In genomic region chr9:115340212-115340815, GRCm38 (mm10) we compare ENCODE assay signal across 12 mouse cellular contexts. TPM values are rescaled to one million over a fixed set of nuclear protein-coding genes. Genes with fewer than 3 reads are reported as not detected.
DNase-seq lines count a peak whose midpoint lies in the region; ATAC-seq lines count a peak whose summit lies in the region.
"Had no signal": no experiment of that assay in that cellular context is flagged by ENCODE, and none has a peak within 500 bp of the region (broad histone marks: within the 10 kb centered on the region; RNA-seq: fewer than 3 reads in every experiment).

No protein-coding gene starts in this region.

- no peaks in the 10 kb centered on the region for H3K9me3 ChIP-seq in hindbrain, embryonic 13.5 days
- no peaks in the 10 kb centered on the region for H3K9me3 ChIP-seq in hindbrain, embryonic 16.5 days (ENCODE audit: control insufficient read depth, low read length)
- H3K9me3 ChIP-seq in midbrain, embryonic 16.5 days (replicated peaks; ENCODE audit: control insufficient read depth, low read length, poor library complexity, severe bottlenecking), result no peaks in the 10 kb centered on the region
- no peaks in the 10 kb centered on the region for H3K9me3 ChIP-seq in midbrain, embryonic 13.5 days
- no peaks in the 10 kb centered on the region for H3K9me3 ChIP-seq in neural tube, embryonic 14.5 days (ENCODE audit: control insufficient read depth, low read length)
- H3K9me3 ChIP-seq: embryonic facial prominence, embryonic 12.5 days; liver, embryonic 15.5 days had no signal

- H3K4me3 ChIP-seq in hindbrain, embryonic 13.5 days, result no peak overlapping the region
- no peak overlapping the region for H3K4me3 ChIP-seq in hindbrain, embryonic 16.5 days (ENCODE audit: low read length)
- H3K4me3 ChIP-seq in midbrain, embryonic 16.5 days (ENCODE audit: low read depth, low read length), result no peak overlapping the region
- no peak overlapping the region for H3K4me3 ChIP-seq in midbrain, embryonic 13.5 days (replicated peaks)
- no peak overlapping the region for H3K4me3 ChIP-seq in neural tube, embryonic 14.5 days (ENCODE audit: low read depth, low read length)
- H3K4me3 ChIP-seq: embryonic facial prominence, embryonic 12.5 days; liver, embryonic 15.5 days; myocyte had no signal

- no peaks in the 10 kb centered on the region for H3K27me3 ChIP-seq in hindbrain, embryonic 13.5 days
- H3K27me3 ChIP-seq in hindbrain, embryonic 16.5 days (replicated peaks; ENCODE audit: control insufficient read depth, insufficient read depth, low read length), result no peaks in the 10 kb centered on the region
- no peaks in the 10 kb centered on the region for H3K27me3 ChIP-seq in midbrain, embryonic 16.5 days (ENCODE audit: control insufficient read depth, insufficient read depth, low read depth, low read length)
- no peaks in the 10 kb centered on the region for H3K27me3 ChIP-seq in midbrain, embryonic 13.5 days
- no peaks in the 10 kb centered on the region for H3K27me3 ChIP-seq in neural tube, embryonic 14.5 days (ENCODE audit: control insufficient read depth, insufficient read depth, low read length)
- H3K27me3 ChIP-seq: embryonic facial prominence, embryonic 12.5 days; liver, embryonic 15.5 days had no signal

- peaks cover 18% of the 10 kb centered on the region for H3K4me1 ChIP-seq in hindbrain, embryonic 13.5 days (replicated peaks)
- H3K4me1 ChIP-seq in hindbrain, embryonic 16.5 days (ENCODE audit: control insufficient read depth, insufficient read depth, low read depth, low read length), result peaks cover 3% of the 10 kb centered on the region
- H3K4me1 ChIP-seq in midbrain, embryonic 16.5 days (ENCODE audit: control insufficient read depth, insufficient read depth, low read length), result peaks cover 4% of the 10 kb centered on the region; the same call in 1 of the 2 replicates
- H3K4me1 ChIP-seq in midbrain, embryonic 13.5 days (replicated peaks), result peaks cover 15% of the 10 kb centered on the region
- H3K4me1 ChIP-seq in neural tube, embryonic 14.5 days (ENCODE audit: control insufficient read depth, insufficient read depth, low read length), result peaks cover 8% of the 10 kb centered on the region; the same call in 1 of the 2 replicates
- H3K4me1 ChIP-seq: liver, embryonic 15.5 days had no signal

- no peaks in the 10 kb centered on the region for H3K36me3 ChIP-seq in hindbrain, embryonic 13.5 days
- H3K36me3 ChIP-seq in hindbrain, embryonic 16.5 days (ENCODE audit: control insufficient read depth, insufficient read depth, low read length), result no peaks in the 10 kb centered on the region
- no peaks in the 10 kb centered on the region for H3K36me3 ChIP-seq in midbrain, embryonic 16.5 days (ENCODE audit: control insufficient read depth, insufficient read depth, low read length)
- H3K36me3 ChIP-seq in midbrain, embryonic 13.5 days, result no peaks in the 10 kb centered on the region
- H3K36me3 ChIP-seq in neural tube, embryonic 14.5 days (ENCODE audit: control insufficient read depth, insufficient read depth, low read length), result no peaks in the 10 kb centered on the region
- H3K36me3 ChIP-seq: embryonic facial prominence, embryonic 12.5 days; liver, embryonic 15.5 days had no signal

- peak overlapping the region; percentile 58 for H3K27ac ChIP-seq in hindbrain, embryonic 13.5 days
- H3K27ac ChIP-seq in hindbrain, embryonic 16.5 days (ENCODE audit: low read depth, low read length), result no peak overlapping the region
- H3K27ac ChIP-seq in midbrain, embryonic 16.5 days (ENCODE audit: low read length), result peak overlapping the region; percentile 15; the same call in 1 of the 2 replicates
- no peak overlapping the region; the same call in 1 of the 2 replicates for H3K27ac ChIP-seq in midbrain, embryonic 13.5 days
- 0 out of 2 replicates have a peak overlapping the region, but pooled peaks have one; percentile 2 for H3K27ac ChIP-seq in neural tube, embryonic 14.5 days (ENCODE audit: low read depth, low read length)
- H3K27ac ChIP-seq: embryonic facial prominence, embryonic 12.5 days; liver, embryonic 15.5 days had no signal

- peak; percentile 29 for DNase-seq in kidney, adult 18-20 months
- no peak for DNase-seq in spleen, postnatal 4 days (ENCODE audit: low spot score in 2 of 2)
- DNase-seq: gastrocnemius, postnatal 14 days; thymus, adult 2 months had no signal

- 40% methylated on average over 12 of the region's 12 CpGs for WGBS in hindbrain, embryonic 13.5 days
- WGBS in hindbrain, embryonic 16.5 days, result 33% methylated on average over 12 of the region's 12 CpGs
- WGBS in midbrain, embryonic 16.5 days, result 37% methylated on average over 12 of the region's 12 CpGs
- WGBS in midbrain, embryonic 13.5 days, result 49% methylated on average over 12 of the region's 12 CpGs
- WGBS in neural tube, embryonic 14.5 days, result 38% methylated on average over 12 of the region's 12 CpGs

- no peak overlapping the region for H3K4me2 ChIP-seq in hindbrain, embryonic 13.5 days
- H3K4me2 ChIP-seq in hindbrain, embryonic 16.5 days (ENCODE audit: low read length), result no peak overlapping the region
- H3K4me2 ChIP-seq in midbrain, embryonic 16.5 days (ENCODE audit: low read length), result no peak overlapping the region
- no peak overlapping the region for H3K4me2 ChIP-seq in midbrain, embryonic 13.5 days (replicated peaks)
- H3K4me2 ChIP-seq in neural tube, embryonic 14.5 days (ENCODE audit: low read depth, low read length), result no peak overlapping the region
- H3K4me2 ChIP-seq: embryonic facial prominence, embryonic 12.5 days; liver, embryonic 15.5 days had no signal

- no peak overlapping the region for H3K9ac ChIP-seq in hindbrain, embryonic 13.5 days
- H3K9ac ChIP-seq in hindbrain, embryonic 16.5 days (ENCODE audit: low read depth, low read length), result no peak overlapping the region
- H3K9ac ChIP-seq in midbrain, embryonic 16.5 days (ENCODE audit: low read depth, low read length), result no peak overlapping the region
- H3K9ac ChIP-seq in midbrain, embryonic 13.5 days (replicated peaks), result no peak overlapping the region
- H3K9ac ChIP-seq in neural tube, embryonic 14.5 days (replicated peaks; ENCODE audit: low read depth, low read length), result no peak overlapping the region
- H3K9ac ChIP-seq: embryonic facial prominence, embryonic 12.5 days; liver, embryonic 15.5 days had no signal

- no peak for ATAC-seq in hindbrain, embryonic 13.5 days (ENCODE audit: low FRiP score)
- no peak; the same call in 1 of the 2 replicates for ATAC-seq in hindbrain, embryonic 16.5 days
- no peak for ATAC-seq in midbrain, embryonic 16.5 days
- ATAC-seq in midbrain, embryonic 13.5 days, result no peak
- ATAC-seq in neural tube, embryonic 14.5 days (ENCODE audit: low read depth), result no peak

RNA-seq across cellular contexts. Expression of gene Stt3b, which starts 30.1 kb away (rescaled TPM):
- 81.7 and 88.4 TPM in 2 replicates for polyA plus RNA-seq in hindbrain, embryonic 13.5 days (2015; fragmentation: Nextera tagmentation; extraction: Ambion mirVana)
- polyA plus RNA-seq in hindbrain, embryonic 16.5 days (2015; fragmentation: Nextera tagmentation; extraction: Ambion mirVana), result 83.3 and 93.7 TPM in 2 replicates
- 74.8 and 79.1 TPM in 2 replicates for polyA plus RNA-seq in midbrain, embryonic 16.5 days (2015; fragmentation: Nextera tagmentation; extraction: Ambion mirVana)
- 68.3 and 74.2 TPM in 2 replicates for polyA plus RNA-seq in midbrain, embryonic 13.5 days (2015; fragmentation: Nextera tagmentation; extraction: Ambion mirVana)
- polyA plus RNA-seq in neural tube, embryonic 14.5 days (2014; fragmentation: Nextera tagmentation; extraction: Ambion mirVana), result 107 and 132 TPM in 2 replicates

Comparison
In these comparisons a context has a peak if more than half of its experiments do, and no peak if none do; other contexts are left out.
1. H3K27ac ChIP-seq: peak in hindbrain, embryonic 13.5 days (single experiment), midbrain, embryonic 16.5 days (single experiment) and neural tube, embryonic 14.5 days (single experiment); none in hindbrain, embryonic 16.5 days (single experiment) and midbrain, embryonic 13.5 days (single experiment).